Mouse (Mus musculus) liver, adult 2 months (tissue): ENCODE measurements around the gene Atat1.
A peak's percentile ranks its signal among the peaks of the same experiment; 100 is the strongest.

Source experiments
- CTCF ChIP-seq: fragments of 200-500 bp; IDR thresholded peaks from 2 replicates; pipeline ENCODE4 v1.5.1; 2011; ENCODE audit warnings: low read depth, low read length, control low read depth
- POLR2A ChIP-seq: fragments of 200-500 bp; IDR thresholded peaks from 2 replicates; pipeline ENCODE4 v1.6.1; 2011; ENCODE audit warnings: low read length, control low read depth; ENCODE audit not compliant: insufficient read depth; ENCODE audit errors: extremely low read depth

DNA sequence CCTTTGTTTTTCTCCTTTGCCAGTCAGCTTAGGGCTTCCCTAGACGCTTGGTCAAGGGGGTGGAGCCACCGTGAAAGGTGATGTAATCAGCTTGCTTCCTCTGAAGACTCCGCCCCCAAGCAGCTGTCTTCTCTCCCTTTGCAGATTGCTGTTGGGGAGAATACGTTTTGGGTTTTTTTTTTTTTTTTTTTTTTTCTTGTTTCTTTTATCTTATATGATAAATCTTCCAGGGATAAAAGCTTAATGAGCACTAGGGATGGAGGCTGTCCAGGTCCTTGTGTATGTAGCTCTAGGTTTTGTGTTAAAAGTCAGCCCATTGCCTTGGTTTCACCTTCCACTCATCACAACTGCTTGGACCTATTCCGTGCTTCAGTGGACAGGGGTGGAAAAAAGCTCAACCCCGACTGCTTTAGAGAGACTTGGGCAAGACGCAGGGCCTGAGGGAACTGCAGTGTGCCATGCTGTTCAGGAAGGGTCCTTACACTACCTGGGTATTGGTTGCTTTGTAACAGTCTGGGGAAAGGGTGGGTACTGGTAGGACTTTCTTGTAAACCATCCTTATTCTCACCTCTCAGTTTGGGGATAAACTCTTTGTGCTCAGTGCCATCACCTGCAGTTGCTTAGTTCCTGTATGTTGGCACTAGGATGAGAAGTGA is 9.3 kb upstream of the Atat1 start:
- TF ChIP-seq CTCF = 0 out of 2 replicates have a peak, but pooled peaks have one; percentile 0
- TF ChIP-seq POLR2A = peak; percentile 37; the same call in 1 of the 2 replicates
